Mouse (Mus musculus) lung, postnatal 0 days (tissue): ENCODE measurements at regions not wholly inside any gene's neighbourhood (a gene's known extent, or its start where the extent isn't known, plus 50 kb on each side); places are given as distances from the start of the nearest gene placed in this dataset.

Experiments used
- CTCF ChIP-seq: IDR thresholded peaks from 2 replicates; pipeline ENCODE4 v1.5.1; 2016; ENCODE audit warnings: antibody characterized with exemption, mild to moderate bottlenecking
- EP300 ChIP-seq: IDR thresholded peaks from 2 replicates; pipeline ENCODE4 v1.6.1; 2016; ENCODE audit warnings: antibody characterized with exemption, mild to moderate bottlenecking, control low read depth

DNA sequence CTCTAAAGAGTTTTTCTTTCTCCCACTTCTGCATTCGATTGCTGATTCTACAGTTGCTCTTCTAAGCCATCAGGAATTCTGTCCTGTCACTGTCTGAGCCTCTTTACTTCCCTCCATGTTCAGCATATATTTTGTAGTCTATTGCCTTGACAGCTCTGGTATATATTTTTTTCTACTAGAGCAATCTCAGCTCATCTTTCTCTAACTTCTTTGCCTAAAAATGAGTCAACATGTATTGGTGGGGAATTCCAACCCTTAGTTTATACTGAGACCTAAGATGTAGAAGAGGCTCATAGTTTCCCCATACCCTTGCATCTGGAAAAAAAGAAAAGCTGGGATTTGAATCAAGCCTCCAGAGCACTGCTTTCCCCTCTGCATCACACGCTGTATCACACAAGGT, 114.7 kb downstream of the Kctd12 start:
- TF ChIP-seq CTCF (no peak), EP300 (no peak)
